Mouse (Mus musculus) urinary bladder, postnatal 0 days (tissue): ENCODE data around the gene Eml6. TPM values are rescaled to one million over a fixed set of nuclear protein-coding genes. Genes with fewer than 3 reads are reported as not detected.

ENCODE experiments used
- polyA plus RNA-seq: library from polyadenylated mRNA; unstranded; fragments of >200 nt; fragmentation: Nextera tagmentation; extraction: Ambion mirVana; gene quantifications from 2 replicates; pipeline ENCODE4 v1.2.1, GENCODE M21; 2015

Gene Eml6
- polyA plus RNA-seq = 0.42 and 0.44 TPM in 2 replicates

GRCm38 (mm10) chr11:30025835-30026472 is at the start of gene Eml6:
Gene Eml6 (minus strand): TSS chr11:30026033.

GRCm38 (mm10) chr11:29825271-29825718 is 200.5 kb downstream of the Eml6 start, which contains the start of gene 4931440F15Rik:
Gene 4931440F15Rik (minus strand): TSS chr11:29825668.

Other genes starting within 250 kb of the Eml6 start
- gene 4931440F15Rik, start 200.4 kb downstream of the Eml6 start, polyA plus RNA-seq = 0.06 TPM in 1 of 2 replicates, not detected in the other
- gene Sptbn1, start 242.1 kb upstream of the Eml6 start, polyA plus RNA-seq = 87.6 and 103 TPM in 2 replicates